Mouse (Mus musculus) brain, adult 2 months (tissue): Measurements from ENCODE around the gene Cstf2t.
A peak's percentile ranks its signal among the peaks of the same experiment; 100 is the strongest.

Source experiments
- DNase-seq: peaks from one replicate; pipeline ENCODE4 v3.0.0; 2011; ENCODE audit warnings: low read depth, low spot score

The Cstf2t gene

GRCm38 (mm10) chr19:31082662-31083429 lies at the start of gene Cstf2t:
Cstf2t (plus strand) TSS chr19:31082837.
- peak; percentile 100 for DNase-seq

GRCm38 (mm10) chr19:31038951-31039350 lies 43.7 kb upstream of the Cstf2t start:
- no peak for DNase-seq

- no peak for DNase-seq
Observed at GRCm38 (mm10) chr19:31040948-31041847, 41.4 kb upstream of the Cstf2t start.

GRCm38 (mm10) chr19:31046601-31047000 lies 36.0 kb upstream of the Cstf2t start:
- no peak for DNase-seq

GRCm38 (mm10) chr19:31064740-31065139 lies 17.9 kb upstream of the Cstf2t start:
- DNase-seq: no peak

- no peak for DNase-seq
Observed at GRCm38 (mm10) chr19:31065206-31065781, 17.3 kb upstream of the Cstf2t start.

- peak; percentile 33 for DNase-seq
Observed at GRCm38 (mm10) chr19:31073959-31074716, 8.5 kb upstream of the Cstf2t start.

- no peak for DNase-seq
Observed at GRCm38 (mm10) chr19:31074717-31075063, 7.9 kb upstream of the Cstf2t start.

GRCm38 (mm10) chr19:31076106-31076505 lies 6.5 kb upstream of the Cstf2t start:
- no peak for DNase-seq

- no peak for DNase-seq
Observed at GRCm38 (mm10) chr19:31078241-31078640, 4.4 kb upstream of the Cstf2t start.

GRCm38 (mm10) chr19:31082226-31082625 lies 411 bp upstream of the Cstf2t start:
- DNase-seq: no peak

- no peak for DNase-seq
Observed at GRCm38 (mm10) chr19:31083761-31084160, 1.1 kb downstream of the Cstf2t start.

GRCm38 (mm10) chr19:31097857-31098256 lies 15.2 kb downstream of the Cstf2t start:
- no peak for DNase-seq

GRCm38 (mm10) chr19:31099369-31099768 lies 16.7 kb downstream of the Cstf2t start:
- DNase-seq: no peak

GRCm38 (mm10) chr19:31104764-31105163 lies 22.1 kb downstream of the Cstf2t start:
- no peak for DNase-seq

GRCm38 (mm10) chr19:31106036-31106435 lies 23.4 kb downstream of the Cstf2t start:
- no peak for DNase-seq

GRCm38 (mm10) chr19:31106835-31107554 lies 24.4 kb downstream of the Cstf2t start:
- no peak for DNase-seq

GRCm38 (mm10) chr19:31114690-31115089 lies 32.1 kb downstream of the Cstf2t start:
- peak; percentile 79 for DNase-seq

GRCm38 (mm10) chr19:31124628-31125027 lies 42.0 kb downstream of the Cstf2t start:
- DNase-seq: no peak

- no peak for DNase-seq
Observed at GRCm38 (mm10) chr19:31132614-31133013, 50.0 kb downstream of the Cstf2t start.

GRCm38 (mm10) chr19:31136316-31136715 lies 53.7 kb downstream of the Cstf2t start:
- no peak for DNase-seq
